Mouse (Mus musculus) lung, postnatal 0 days (tissue): ENCODE data around the gene Akap8l.
A peak's percentile ranks its signal among the peaks of the same experiment; 100 is the strongest.

Experiments used
- CTCF ChIP-seq: IDR thresholded peaks from 2 replicates; pipeline ENCODE4 v1.5.1; 2016; ENCODE audit warnings: antibody characterized with exemption, mild to moderate bottlenecking
- EP300 ChIP-seq: IDR thresholded peaks from 2 replicates; pipeline ENCODE4 v1.6.1; 2016; ENCODE audit warnings: antibody characterized with exemption, mild to moderate bottlenecking, control low read depth

GRCm38 (mm10) chr17:32320597-32321389, 29.6 kb downstream of the Akap8l start, which contains the start of gene Akap8:
- no peak for TF ChIP-seq EP300
- TF ChIP-seq CTCF = peak; percentile 1; the same call in 1 of the 2 replicates
